17 mouse cellular contexts compared by ENCODE assay signal in the genomic region with DNA sequence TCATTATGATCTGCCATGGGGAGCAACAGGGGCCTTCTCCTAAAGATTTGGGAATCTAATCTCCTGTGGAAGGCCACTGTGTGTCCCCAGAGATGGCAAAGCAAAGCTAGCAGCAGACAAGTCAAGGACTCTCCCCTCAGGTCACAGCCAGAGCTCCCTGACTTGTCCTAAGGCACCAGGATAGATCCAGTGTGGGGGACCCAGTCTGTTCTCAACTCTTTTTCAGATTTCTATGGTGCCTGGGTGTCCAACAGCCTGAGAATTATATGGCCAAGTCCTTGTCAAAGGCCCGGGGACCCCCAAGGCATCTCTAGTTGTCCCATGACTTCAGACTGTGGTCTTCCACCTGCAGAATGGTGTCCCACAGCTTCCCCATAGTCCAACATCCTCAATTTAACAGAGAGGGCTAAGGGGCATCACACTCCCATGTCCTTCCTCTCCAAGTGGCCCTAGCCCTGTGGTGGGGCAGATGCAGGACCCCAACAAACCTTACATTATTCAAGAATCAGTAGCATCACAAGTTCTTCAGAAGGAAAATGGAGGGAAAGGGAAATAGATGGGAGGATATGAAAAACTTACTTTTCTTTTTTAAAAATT. TPM values are rescaled to one million over a fixed set of nuclear protein-coding genes. Genes with fewer than 3 reads are reported as not detected.
DNase-seq lines count a peak whose midpoint lies in the region; ATAC-seq lines count a peak whose summit lies in the region.
"Had no signal": no experiment of that assay in that cellular context is flagged by ENCODE, and none has a peak within 500 bp of the region (broad histone marks: within the 10 kb centered on the region; RNA-seq: fewer than 3 reads in every experiment).

No protein-coding gene starts in this region.

- H3K27ac ChIP-seq in embryonic facial prominence, embryonic 15.5 days (replicated peaks): no peak overlapping the region
- H3K27ac ChIP-seq in embryonic facial prominence, embryonic 10.5 days (replicated peaks): no peak overlapping the region
- H3K27ac ChIP-seq in hindbrain, embryonic 12.5 days: no peak overlapping the region
- no peak overlapping the region for H3K27ac ChIP-seq in hindbrain, embryonic 10.5 days
- H3K27ac ChIP-seq in midbrain, embryonic 14.5 days (replicated peaks; ENCODE audit: low read depth, low read length): no peak overlapping the region
- no peak overlapping the region for H3K27ac ChIP-seq in midbrain, embryonic 10.5 days (replicated peaks)
- H3K27ac ChIP-seq: liver, embryonic 13.5 days; macrophage had no signal

- WGBS in embryonic facial prominence, embryonic 15.5 days: 82% methylated on average over 1 of the region's 1 CpGs
- WGBS in embryonic facial prominence, embryonic 10.5 days: 88% methylated on average over 1 of the region's 1 CpGs
- WGBS in hindbrain, embryonic 12.5 days: 77% methylated on average over 1 of the region's 1 CpGs
- WGBS in hindbrain, embryonic 10.5 days: 84% methylated on average over 1 of the region's 1 CpGs
- WGBS in midbrain, embryonic 14.5 days: 93% methylated on average over 1 of the region's 1 CpGs
- WGBS in midbrain, embryonic 10.5 days: 85% methylated on average over 1 of the region's 1 CpGs

- H3K9ac ChIP-seq in embryonic facial prominence, embryonic 15.5 days: no peak overlapping the region
- H3K9ac ChIP-seq in hindbrain, embryonic 12.5 days: no peak overlapping the region
- no peak overlapping the region for H3K9ac ChIP-seq in midbrain, embryonic 14.5 days (replicated peaks; ENCODE audit: low read length)
- H3K9ac ChIP-seq: liver, embryonic 13.5 days had no signal

- ATAC-seq in embryonic facial prominence, embryonic 15.5 days (ENCODE audit: insufficient number of reproducible peaks, low FRiP score, low TSS enrichment, low read depth): peak; percentile 29; the same call in 1 of the 2 replicates
- peak; percentile 54 for ATAC-seq in hindbrain, embryonic 12.5 days (ENCODE audit: low FRiP score)
- peak; percentile 48; the same call in 1 of the 2 replicates for ATAC-seq in midbrain, embryonic 14.5 days (ENCODE audit: low FRiP score, low TSS enrichment)
- ATAC-seq: inflammation-experienced regulatory T-cells, adult 6 months had no signal

- H3K4me1 ChIP-seq in embryonic facial prominence, embryonic 15.5 days: no peaks in the 10 kb centered on the region
- H3K4me1 ChIP-seq in embryonic facial prominence, embryonic 10.5 days: no peaks in the 10 kb centered on the region
- no peaks in the 10 kb centered on the region for H3K4me1 ChIP-seq in hindbrain, embryonic 12.5 days
- no peaks in the 10 kb centered on the region for H3K4me1 ChIP-seq in hindbrain, embryonic 10.5 days (replicated peaks)
- H3K4me1 ChIP-seq in midbrain, embryonic 14.5 days (ENCODE audit: control insufficient read depth, insufficient read depth, low read length): no peaks in the 10 kb centered on the region
- no peaks in the 10 kb centered on the region for H3K4me1 ChIP-seq in midbrain, embryonic 10.5 days
- H3K4me1 ChIP-seq: liver, embryonic 13.5 days had no signal

- H3K36me3 ChIP-seq in embryonic facial prominence, embryonic 15.5 days: no peaks in the 10 kb centered on the region
- H3K36me3 ChIP-seq in embryonic facial prominence, embryonic 10.5 days (replicated peaks): no peaks in the 10 kb centered on the region
- H3K36me3 ChIP-seq in hindbrain, embryonic 12.5 days: no peaks in the 10 kb centered on the region
- no peaks in the 10 kb centered on the region for H3K36me3 ChIP-seq in hindbrain, embryonic 10.5 days
- no peaks in the 10 kb centered on the region for H3K36me3 ChIP-seq in midbrain, embryonic 14.5 days (ENCODE audit: control insufficient read depth, insufficient read depth, low read length)
- H3K36me3 ChIP-seq in midbrain, embryonic 10.5 days: no peaks in the 10 kb centered on the region
- H3K36me3 ChIP-seq: liver, embryonic 13.5 days had no signal

- no peak overlapping the region for H3K4me2 ChIP-seq in embryonic facial prominence, embryonic 15.5 days (replicated peaks)
- H3K4me2 ChIP-seq in hindbrain, embryonic 12.5 days (replicated peaks): no peak overlapping the region
- H3K4me2 ChIP-seq in midbrain, embryonic 14.5 days (ENCODE audit: low read length): no peak overlapping the region
- H3K4me2 ChIP-seq: liver, embryonic 13.5 days had no signal

- DNase-seq in embryonic facial prominence, embryonic 10.5 days (ENCODE audit: low spot score): no peak
- no peak for DNase-seq in hindbrain, embryonic 10.5 days (ENCODE audit: low spot score)
- DNase-seq in midbrain, embryonic 14.5 days: no peak
- no peak for DNase-seq in midbrain, embryonic 10.5 days (ENCODE audit: low spot score)
- no peak for DNase-seq in left cerebral cortex, adult 11 months (ENCODE audit: low spot score)
- no peak for DNase-seq in yolk sac, embryonic 10.5 days (ENCODE audit: low spot score)
- DNase-seq: adrenal gland, postnatal 10 days; cerebellum, adult 9-11 months; heart, postnatal 10 days; liver, embryonic 13.5 days; thymus, adult 18-20 months had no signal

- no peaks in the 10 kb centered on the region for H3K27me3 ChIP-seq in embryonic facial prominence, embryonic 15.5 days
- H3K27me3 ChIP-seq in embryonic facial prominence, embryonic 10.5 days (replicated peaks; ENCODE audit: low read depth, poor library complexity, severe bottlenecking): no peaks in the 10 kb centered on the region
- no peaks in the 10 kb centered on the region for H3K27me3 ChIP-seq in hindbrain, embryonic 12.5 days
- no peaks in the 10 kb centered on the region for H3K27me3 ChIP-seq in hindbrain, embryonic 10.5 days (ENCODE audit: insufficient read depth, poor library complexity, severe bottlenecking)
- no peaks in the 10 kb centered on the region for H3K27me3 ChIP-seq in midbrain, embryonic 14.5 days (ENCODE audit: control insufficient read depth, insufficient read depth, low read length)
- no peaks in the 10 kb centered on the region for H3K27me3 ChIP-seq in midbrain, embryonic 10.5 days (ENCODE audit: low read depth, poor library complexity, severe bottlenecking)
- H3K27me3 ChIP-seq: liver, embryonic 13.5 days had no signal

- H3K4me3 ChIP-seq in embryonic facial prominence, embryonic 15.5 days (replicated peaks): no peak overlapping the region
- H3K4me3 ChIP-seq in embryonic facial prominence, embryonic 10.5 days: no peak overlapping the region
- no peak overlapping the region for H3K4me3 ChIP-seq in hindbrain, embryonic 12.5 days
- H3K4me3 ChIP-seq in hindbrain, embryonic 10.5 days: no peak overlapping the region
- H3K4me3 ChIP-seq in midbrain, embryonic 14.5 days (replicated peaks; ENCODE audit: low read depth, low read length): no peak overlapping the region
- H3K4me3 ChIP-seq in midbrain, embryonic 10.5 days: no peak overlapping the region
- H3K4me3 ChIP-seq: liver, embryonic 13.5 days had no signal

- H3K9me3 ChIP-seq in embryonic facial prominence, embryonic 15.5 days (replicated peaks): peaks cover 8% of the 10 kb centered on the region; the same call in 1 of the 2 replicates
- peaks cover 12% of the 10 kb centered on the region for H3K9me3 ChIP-seq in embryonic facial prominence, embryonic 10.5 days
- 0 out of 2 replicates have a peak, but pooled peaks cover 4% of the 10 kb centered on the region for H3K9me3 ChIP-seq in hindbrain, embryonic 12.5 days (replicated peaks)
- peaks cover 8% of the 10 kb centered on the region; the same call in 1 of the 2 replicates for H3K9me3 ChIP-seq in hindbrain, embryonic 10.5 days
- H3K9me3 ChIP-seq in midbrain, embryonic 14.5 days (ENCODE audit: control insufficient read depth, low read length): no peaks in the 10 kb centered on the region
- H3K9me3 ChIP-seq in midbrain, embryonic 10.5 days (replicated peaks): no peaks in the 10 kb centered on the region; the same call in 1 of the 2 replicates

RNA-seq across cellular contexts. Expression of gene Chil3, which starts 3.9 kb away (rescaled TPM):
- 0.18 TPM in 1 of 2 replicates, not detected in the other for polyA plus RNA-seq in embryonic facial prominence, embryonic 15.5 days (2015; fragmentation: Nextera tagmentation; extraction: Ambion mirVana)
- polyA plus RNA-seq in embryonic facial prominence, embryonic 10.5 days (2016; fragmentation: Nextera tagmentation; extraction: Ambion mirVana): not detected in 2 replicates
- polyA plus RNA-seq in hindbrain, embryonic 12.5 days (2016; fragmentation: Nextera tagmentation; extraction: Ambion mirVana): not detected in 2 replicates
- 0.14 TPM in 1 of 2 replicates, not detected in the other for polyA plus RNA-seq in hindbrain, embryonic 10.5 days (2016; fragmentation: Nextera tagmentation; extraction: Ambion mirVana)
- not detected in 2 replicates for polyA plus RNA-seq in midbrain, embryonic 14.5 days (2014; fragmentation: Nextera tagmentation; extraction: Ambion mirVana)
- polyA plus RNA-seq in midbrain, embryonic 10.5 days (2016; fragmentation: Nextera tagmentation; extraction: Ambion mirVana): not detected in 2 replicates
- polyA plus RNA-seq: inflammation-experienced regulatory T-cells, adult 6 months; kidney, embryonic 14.5 days; small intestine, adult 2 months had no signal

RNA-seq across cellular contexts. Expression of gene Chil4, which starts 48.1 kb away (rescaled TPM):
- 0.11 TPM in 1 of 2 replicates, not detected in the other for polyA plus RNA-seq in embryonic facial prominence, embryonic 15.5 days (2015; fragmentation: Nextera tagmentation; extraction: Ambion mirVana)
- polyA plus RNA-seq in embryonic facial prominence, embryonic 10.5 days (2016; fragmentation: Nextera tagmentation; extraction: Ambion mirVana): not detected in 2 replicates
- polyA plus RNA-seq in hindbrain, embryonic 12.5 days (2016; fragmentation: Nextera tagmentation; extraction: Ambion mirVana): not detected in 2 replicates
- not detected in 2 replicates for polyA plus RNA-seq in hindbrain, embryonic 10.5 days (2016; fragmentation: Nextera tagmentation; extraction: Ambion mirVana)
- not detected in 2 replicates for polyA plus RNA-seq in midbrain, embryonic 14.5 days (2014; fragmentation: Nextera tagmentation; extraction: Ambion mirVana)
- not detected in 2 replicates for polyA plus RNA-seq in midbrain, embryonic 10.5 days (2016; fragmentation: Nextera tagmentation; extraction: Ambion mirVana)
- polyA plus RNA-seq: inflammation-experienced regulatory T-cells, adult 6 months; kidney, embryonic 14.5 days; liver, embryonic 13.5 days; macrophage; small intestine, adult 2 months had no signal

RNA-seq across cellular contexts. Expression of gene Chia1, which starts 58.2 kb away (rescaled TPM):
- 0.42 and 0.59 TPM in 2 replicates for polyA plus RNA-seq in embryonic facial prominence, embryonic 15.5 days (2015; fragmentation: Nextera tagmentation; extraction: Ambion mirVana)
- polyA plus RNA-seq in embryonic facial prominence, embryonic 10.5 days (2016; fragmentation: Nextera tagmentation; extraction: Ambion mirVana): 0.20 and 0.29 TPM in 2 replicates
- 0.36 and 0.55 TPM in 2 replicates for polyA plus RNA-seq in hindbrain, embryonic 12.5 days (2016; fragmentation: Nextera tagmentation; extraction: Ambion mirVana)
- 0.12 and 0.56 TPM in 2 replicates for polyA plus RNA-seq in hindbrain, embryonic 10.5 days (2016; fragmentation: Nextera tagmentation; extraction: Ambion mirVana)
- 0.25 and 0.76 TPM in 2 replicates for polyA plus RNA-seq in midbrain, embryonic 14.5 days (2014; fragmentation: Nextera tagmentation; extraction: Ambion mirVana)
- polyA plus RNA-seq in midbrain, embryonic 10.5 days (2016; fragmentation: Nextera tagmentation; extraction: Ambion mirVana): 0.11 TPM in 1 of 2 replicates, not detected in the other
- polyA plus RNA-seq: kidney, embryonic 14.5 days; liver, embryonic 13.5 days; macrophage had no signal
